ENCODE assay signal across 10 mouse cellular contexts in genomic region chr9:32886008-32886650, GRCm38 (mm10).
A peak's percentile ranks its signal among the peaks of the same experiment; 100 is the strongest.
DNase-seq lines count a peak whose midpoint lies in the region; ATAC-seq and TF ChIP-seq lines count a peak whose summit lies in the region.
"Had no signal": no experiment of that assay in that cellular context is flagged by ENCODE, and none has a peak within 500 bp of the region (broad histone marks: within the 10 kb centered on the region; RNA-seq: fewer than 3 reads in every experiment).

No protein-coding gene starts in this region.

- H3K4me1 ChIP-seq in ES-E14 (ENCODE audit: control insufficient read depth in 2 of 2, insufficient read depth in 2 of 2, low read length in 2 of 2, poor library complexity in 1 of 2), result peaks cover 0 to 7% of the 10 kb centered on the region in 2 experiments; a peak in 1 of 4 replicates
- H3K4me1 ChIP-seq in limb, embryonic 11.5 days (ENCODE audit: control insufficient read depth, insufficient read depth, low read length), result peaks cover 4% of the 10 kb centered on the region; the same call in 1 of the 2 replicates
- H3K4me1 ChIP-seq: heart, embryonic 13.5 days had no signal

- H3K4me3 ChIP-seq in ES-E14 (ENCODE audit: insufficient read depth in 1 of 2, low read depth in 1 of 2, low read length in 2 of 2, poor library complexity in 1 of 2, severe bottlenecking in 1 of 2), result no peak overlapping the region
- H3K4me3 ChIP-seq in limb, embryonic 11.5 days (ENCODE audit: low read depth, low read length), result no peak overlapping the region
- H3K4me3 ChIP-seq: heart, embryonic 13.5 days had no signal

- H3K27ac ChIP-seq in ES-E14 (ENCODE audit: insufficient read depth, low read depth, low read length, poor library complexity, severe bottlenecking), result no peak overlapping the region
- 0 out of 2 replicates have a peak overlapping the region, but pooled peaks have one; percentile 18 for H3K27ac ChIP-seq in limb, embryonic 11.5 days (replicated peaks; ENCODE audit: low read depth, low read length)
- H3K27ac ChIP-seq: heart, embryonic 13.5 days had no signal

- H3K36me3 ChIP-seq in ES-E14 (ENCODE audit: control insufficient read depth, insufficient read depth, low read length, poor library complexity, severe bottlenecking), result no peaks in the 10 kb centered on the region
- H3K36me3 ChIP-seq in limb, embryonic 11.5 days (ENCODE audit: control insufficient read depth, insufficient read depth, low read length), result no peaks in the 10 kb centered on the region
- H3K36me3 ChIP-seq: heart, embryonic 13.5 days had no signal

- no peak overlapping the region for H3K4me2 ChIP-seq in limb, embryonic 11.5 days (ENCODE audit: low read depth, severe bottlenecking)
- H3K4me2 ChIP-seq: heart, embryonic 13.5 days had no signal

- H3K27me3 ChIP-seq in limb, embryonic 11.5 days (ENCODE audit: control insufficient read depth, insufficient read depth, low read length), result no peaks in the 10 kb centered on the region
- H3K27me3 ChIP-seq: heart, embryonic 13.5 days had no signal

- intact Hi-C loops in heart, postnatal 36 days (cut with DNase I), result no loop called here

- in situ Hi-C loops in ES-E14 (cut with MboI; ENCODE audit: low sequenced_read_pairs in 2 of 2, unreplicated experiment in 2 of 2), result no loop called here

- peak; percentile 10 for DNase-seq in embryo, embryonic 11 days
- no peak for DNase-seq in embryo, embryonic 10 days (ENCODE audit: low spot score)
- peak; percentile 8 for DNase-seq in ES-E14 (ENCODE audit: low read depth, low spot score)
- DNase-seq in heart, postnatal 36 days, result peak; percentile 38 to 39
- DNase-seq in limb, embryonic 11.5 days (ENCODE audit: low spot score), result no peak
- DNase-seq in left cerebral cortex, adult 9 months (ENCODE audit: low spot score in 2 of 2), result no peak
- no peak for DNase-seq in cerebellum, adult 9-11 months
- no peak for DNase-seq in right cerebral cortex, postnatal 14 days

- H3K9ac ChIP-seq in ES-E14 (ENCODE audit: insufficient read depth, low read depth, low read length, poor library complexity, severe bottlenecking), result no peak overlapping the region
- H3K9ac ChIP-seq in limb, embryonic 11.5 days (ENCODE audit: low read length), result no peak overlapping the region
- H3K9ac ChIP-seq: heart, embryonic 13.5 days had no signal

- no peak for ATAC-seq in limb, embryonic 11.5 days (ENCODE audit: insufficient number of reproducible peaks, low FRiP score, low TSS enrichment, low read depth)
- ATAC-seq: activated CD4-positive, CD25-positive, alpha-beta regulatory T cell, adult 4 months had no signal

- WGBS in limb, embryonic 11.5 days, result 72% methylated on average over 6 of the region's 6 CpGs

- no peaks in the 10 kb centered on the region for H3K9me3 ChIP-seq in ES-E14 (ENCODE audit: control insufficient read depth, insufficient read depth, low read depth, low read length)
- no peaks in the 10 kb centered on the region for H3K9me3 ChIP-seq in limb, embryonic 11.5 days (ENCODE audit: control insufficient read depth, low read length)
- H3K9me3 ChIP-seq: heart, embryonic 13.5 days had no signal

TF ChIP-seq in ES-E14, 5 proteins besides CTCF, POLR2A, EP300 and RAD21:
- TF ChIP-seq ZC3H11A (IDR thresholded peaks at IDR 0.05; ENCODE audit: borderline replicate concordance, low read depth, low read length) (no peak), CHD2 (IDR thresholded peaks at IDR 0.05; ENCODE audit: low read depth, low read length) (no peak)

Comparison
In these comparisons a context has a peak if more than half of its experiments do, and no peak if none do; other contexts are left out.
1. DNase-seq: peak in embryo, embryonic 11 days (single experiment), ES-E14 (single experiment) and heart, postnatal 36 days (2 of 2); none in embryo, embryonic 10 days (single experiment), limb, embryonic 11.5 days (single experiment), left cerebral cortex, adult 9 months (0 of 2), cerebellum, adult 9-11 months (single experiment) and right cerebral cortex, postnatal 14 days (single experiment).